Mouse (Mus musculus): ENCODE measurements at regions not wholly inside any gene's neighbourhood (a gene's known extent, or its start where the extent isn't known, plus 50 kb on each side); places are given as distances from the start of the nearest gene placed in this dataset.
A peak's percentile ranks its signal among the peaks of the same experiment; 100 is the strongest.

- peak; percentile 45 for DNase-seq
These were observed 73.9 kb upstream of the Itm2a start for GRCm38 (mm10) chrX:107477066-107477465.

GRCm38 (mm10) chrX:107469242-107469641, 66.1 kb upstream of the Itm2a start:
- no peak for DNase-seq

Measured in adrenal gland, postnatal 10 days (tissue).